Mouse (Mus musculus): ENCODE results near the gene Entpd8. TPM values are rescaled to one million over a fixed set of nuclear protein-coding genes. Genes with fewer than 3 reads are reported as not detected.

Gene Entpd8
- polyA plus RNA-seq, 1 experiment from 2014 or later, result not detected

DNA sequence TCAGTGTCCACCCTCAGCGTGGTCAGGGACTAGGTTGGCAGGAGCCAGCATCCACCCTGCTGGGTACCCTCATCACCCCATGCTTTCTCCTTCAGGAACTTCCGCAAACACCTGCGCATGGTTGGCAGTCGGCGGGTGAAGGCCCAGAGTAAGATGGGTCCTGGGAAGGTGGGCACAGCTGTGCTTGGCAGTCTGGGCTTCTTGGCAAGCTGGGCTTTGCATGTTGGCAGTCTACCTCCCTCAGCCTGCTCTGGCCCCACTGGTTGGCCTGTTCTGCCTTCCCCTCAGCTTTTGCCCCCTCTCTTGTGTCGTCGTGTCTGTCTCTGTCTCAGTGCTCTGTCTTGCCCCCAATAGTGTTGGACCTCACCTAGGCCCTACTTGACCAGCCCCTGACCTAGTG is 21.2 kb upstream of the Entpd8 start:
- Histone ChIP-seq H3K36me3 (ENCODE audit: control insufficient read depth, insufficient read depth, low read length) (peaks cover 38% of the 10 kb centered on the region), H3K4me3 (ENCODE audit: low read length) (no peak overlapping the region), H3K9me3 (ENCODE audit: control insufficient read depth, low read length) (no peaks in the 10 kb centered on the region), H3K9ac (ENCODE audit: low read depth, low read length) (no peak overlapping the region), H3K27ac (ENCODE audit: low read depth, low read length) (no peak overlapping the region), H3K4me2 (ENCODE audit: low read length) (no peak overlapping the region), H3K27me3 (replicated peaks; ENCODE audit: control insufficient read depth, insufficient read depth, low read length) (no peaks in the 10 kb centered on the region), H3K4me1 (ENCODE audit: control insufficient read depth, insufficient read depth, low read depth, low read length) (peaks cover 14% of the 10 kb centered on the region)
- no peak for ATAC-seq
- WGBS, result 86% methylated on average over 4 of the region's 7 CpGs

DNA sequence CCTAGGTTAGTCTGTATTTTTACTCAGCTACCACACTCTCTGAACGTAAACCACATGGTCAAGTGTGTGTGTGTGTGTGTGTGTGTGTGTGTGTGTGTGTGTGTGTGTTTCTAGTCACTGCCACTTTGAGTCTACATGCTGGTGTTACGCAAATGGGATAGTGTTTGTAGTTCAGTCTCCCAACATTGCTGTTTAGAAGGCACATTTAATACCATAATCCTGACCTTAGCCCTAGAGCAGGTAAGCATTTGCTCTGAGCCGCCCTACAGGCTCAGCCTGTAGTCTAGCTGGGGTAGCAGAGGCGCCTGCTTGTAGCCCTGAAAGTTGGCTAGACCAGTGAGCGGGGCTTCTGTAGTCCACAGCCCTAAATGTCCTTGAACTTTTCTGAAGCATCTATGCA is 16.6 kb upstream of the Entpd8 start:
- no peak for ATAC-seq
- peaks cover 30% of the 10 kb centered on the region for H3K36me3 ChIP-seq (ENCODE audit: control insufficient read depth, insufficient read depth, low read length)
- no peak overlapping the region for H3K9ac ChIP-seq (ENCODE audit: low read depth, low read length)
- no peak overlapping the region for H3K4me2 ChIP-seq (ENCODE audit: low read length)
- no peaks in the 10 kb centered on the region for H3K4me1 ChIP-seq (ENCODE audit: control insufficient read depth, insufficient read depth, low read depth, low read length)
- no peaks in the 10 kb centered on the region for H3K9me3 ChIP-seq (ENCODE audit: control insufficient read depth, low read length)
- no peak overlapping the region for H3K27ac ChIP-seq (ENCODE audit: low read depth, low read length)
- 98% methylated on average over 5 of the region's 5 CpGs for WGBS
- H3K4me3 ChIP-seq (ENCODE audit: low read length), result no peak overlapping the region
- H3K27me3 ChIP-seq (replicated peaks; ENCODE audit: control insufficient read depth, insufficient read depth, low read length), result no peaks in the 10 kb centered on the region

DNA sequence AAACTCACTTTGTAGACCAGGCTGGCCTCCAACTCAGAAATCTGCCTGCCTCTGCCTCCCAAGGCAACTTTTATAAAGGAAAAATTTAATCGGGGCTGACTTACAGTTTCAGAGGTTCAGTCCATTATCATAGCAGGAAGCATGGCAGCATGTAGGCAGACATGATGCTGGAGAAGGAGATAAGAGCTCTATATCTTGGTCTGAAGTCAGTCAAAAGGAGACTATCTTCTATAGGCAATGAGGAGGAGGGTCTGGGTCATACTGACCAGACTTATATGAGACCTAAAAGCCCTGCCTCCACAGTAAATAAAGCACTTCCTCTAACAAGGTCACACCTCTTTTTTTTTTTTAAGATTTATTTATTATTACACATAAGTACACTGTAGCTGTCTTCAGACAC is 15.8 kb upstream of the Entpd8 start:
- ATAC-seq, result no peak
- Histone ChIP-seq H3K4me2 (ENCODE audit: low read length) (no peak overlapping the region), H3K9me3 (ENCODE audit: control insufficient read depth, low read length) (no peaks in the 10 kb centered on the region), H3K4me3 (ENCODE audit: low read length) (no peak overlapping the region), H3K9ac (ENCODE audit: low read depth, low read length) (no peak overlapping the region), H3K27ac (ENCODE audit: low read depth, low read length) (no peak overlapping the region), H3K27me3 (replicated peaks; ENCODE audit: control insufficient read depth, insufficient read depth, low read length) (no peaks in the 10 kb centered on the region), H3K36me3 (ENCODE audit: control insufficient read depth, insufficient read depth, low read length) (peaks cover 23% of the 10 kb centered on the region), H3K4me1 (ENCODE audit: control insufficient read depth, insufficient read depth, low read depth, low read length) (no peaks in the 10 kb centered on the region)
- 97% methylated on average over 1 of the region's 1 CpGs for WGBS

DNA sequence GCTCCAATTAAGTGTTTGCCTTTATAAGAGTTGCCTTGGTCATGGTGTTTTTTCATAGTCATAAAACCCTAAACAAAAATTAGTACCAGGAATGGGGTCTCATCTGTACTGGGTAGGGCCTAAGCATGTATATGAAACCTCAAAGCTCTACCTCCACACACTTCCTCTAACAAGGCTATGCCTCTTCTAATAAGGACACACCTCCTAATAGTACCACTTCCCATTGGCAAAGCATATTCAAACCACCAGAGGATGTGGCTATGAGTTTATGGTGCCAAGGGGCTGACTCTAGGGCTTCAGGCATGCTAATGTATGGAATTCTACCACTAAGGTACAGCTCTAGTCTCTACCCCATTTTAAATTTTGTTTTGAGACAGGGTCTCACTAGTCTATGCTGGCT is 14.6 kb upstream of the Entpd8 start:
- Histone ChIP-seq H3K4me1 (ENCODE audit: control insufficient read depth, insufficient read depth, low read depth, low read length) (no peaks in the 10 kb centered on the region), H3K4me2 (ENCODE audit: low read length) (no peak overlapping the region), H3K9ac (ENCODE audit: low read depth, low read length) (no peak overlapping the region), H3K4me3 (ENCODE audit: low read length) (no peak overlapping the region), H3K27ac (ENCODE audit: low read depth, low read length) (no peak overlapping the region), H3K36me3 (ENCODE audit: control insufficient read depth, insufficient read depth, low read length) (peaks cover 11% of the 10 kb centered on the region), H3K9me3 (ENCODE audit: control insufficient read depth, low read length) (no peaks in the 10 kb centered on the region), H3K27me3 (replicated peaks; ENCODE audit: control insufficient read depth, insufficient read depth, low read length) (no peaks in the 10 kb centered on the region)
- no peak for ATAC-seq

DNA sequence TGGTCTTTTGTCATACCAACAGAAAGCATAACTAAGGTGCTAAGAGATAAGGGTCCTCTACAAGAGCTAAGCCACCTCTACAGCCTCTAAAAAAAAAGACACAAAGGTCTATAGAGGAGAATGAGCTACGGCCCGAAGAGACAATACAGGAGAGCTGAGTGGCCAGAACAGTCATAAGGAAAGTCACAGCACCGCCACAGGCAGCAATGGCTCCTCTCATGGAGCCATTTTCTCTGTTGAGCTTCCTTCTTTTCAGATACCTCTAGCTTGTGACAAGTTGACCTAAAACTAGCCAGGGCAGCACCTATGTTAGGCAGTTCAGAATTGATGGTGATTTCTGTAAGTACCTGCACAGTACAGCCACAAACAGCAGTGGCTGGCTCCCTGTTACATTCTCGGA is 13.6 kb upstream of the Entpd8 start:
- no peak for ATAC-seq
- H3K27ac ChIP-seq (ENCODE audit: low read depth, low read length), result no peak overlapping the region
- H3K27me3 ChIP-seq (replicated peaks; ENCODE audit: control insufficient read depth, insufficient read depth, low read length), result no peaks in the 10 kb centered on the region
- H3K9me3 ChIP-seq (ENCODE audit: control insufficient read depth, low read length), result no peaks in the 10 kb centered on the region
- WGBS, result 81% methylated on average over 4 of the region's 4 CpGs
- H3K36me3 ChIP-seq (ENCODE audit: control insufficient read depth, insufficient read depth, low read length), result peaks cover 6% of the 10 kb centered on the region
- no peak overlapping the region for H3K4me3 ChIP-seq (ENCODE audit: low read length)
- no peaks in the 10 kb centered on the region for H3K4me1 ChIP-seq (ENCODE audit: control insufficient read depth, insufficient read depth, low read depth, low read length)
- H3K4me2 ChIP-seq (ENCODE audit: low read length), result no peak overlapping the region
- no peak overlapping the region for H3K9ac ChIP-seq (ENCODE audit: low read depth, low read length)

DNA sequence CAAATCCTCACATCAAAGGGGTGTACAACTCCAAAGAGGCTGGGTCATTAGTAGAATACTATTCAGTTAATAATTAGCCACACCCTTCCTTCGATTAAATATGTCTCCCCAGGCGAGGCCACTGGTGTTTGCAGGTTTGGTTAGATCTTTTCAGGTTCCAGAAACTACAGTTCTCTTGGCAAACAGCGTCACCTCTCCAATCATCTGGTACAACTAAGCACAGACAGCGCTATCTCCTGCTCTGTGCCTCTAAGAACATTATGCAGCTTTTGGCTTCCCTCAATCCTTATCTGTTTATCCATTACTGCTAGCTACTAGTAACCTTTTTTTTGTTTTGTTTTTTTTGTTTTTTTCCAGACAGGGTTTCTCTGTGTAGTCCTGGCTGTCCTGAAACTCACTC is 10.6 kb upstream of the Entpd8 start:
- Histone ChIP-seq H3K36me3 (ENCODE audit: control insufficient read depth, insufficient read depth, low read length) (no peaks in the 10 kb centered on the region), H3K27me3 (replicated peaks; ENCODE audit: control insufficient read depth, insufficient read depth, low read length) (no peaks in the 10 kb centered on the region), H3K4me1 (ENCODE audit: control insufficient read depth, insufficient read depth, low read depth, low read length) (no peaks in the 10 kb centered on the region), H3K4me3 (ENCODE audit: low read length) (no peak overlapping the region), H3K9me3 (ENCODE audit: control insufficient read depth, low read length) (no peaks in the 10 kb centered on the region), H3K9ac (ENCODE audit: low read depth, low read length) (no peak overlapping the region), H3K4me2 (ENCODE audit: low read length) (no peak overlapping the region), H3K27ac (ENCODE audit: low read depth, low read length) (no peak overlapping the region)
- 80% methylated on average over 4 of the region's 4 CpGs for WGBS
- no peak for ATAC-seq

DNA sequence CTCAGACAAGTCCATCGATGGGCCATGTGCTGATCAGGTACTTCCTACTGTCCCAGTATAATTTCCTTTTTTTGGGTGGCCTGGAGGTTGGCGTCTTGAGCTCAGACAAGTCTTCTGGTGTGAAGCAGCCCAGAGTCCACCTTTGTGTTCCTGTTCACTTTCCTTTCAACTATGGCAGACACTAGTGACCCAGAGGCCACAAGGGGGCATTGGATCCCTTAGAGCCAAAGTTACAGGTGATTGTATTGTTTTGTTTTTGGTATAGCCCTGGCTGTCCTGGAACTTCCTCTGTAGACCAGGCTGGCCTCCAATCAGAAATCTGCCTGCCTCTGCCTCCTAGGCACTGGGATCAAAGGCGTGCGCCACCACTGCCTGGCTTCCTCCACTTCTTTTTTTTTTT is 7.7 kb upstream of the Entpd8 start:
- Histone ChIP-seq H3K4me2 (ENCODE audit: low read length) (no peak overlapping the region), H3K27ac (ENCODE audit: low read depth, low read length) (no peak overlapping the region), H3K36me3 (ENCODE audit: control insufficient read depth, insufficient read depth, low read length) (no peaks in the 10 kb centered on the region), H3K9me3 (ENCODE audit: control insufficient read depth, low read length) (no peaks in the 10 kb centered on the region), H3K9ac (ENCODE audit: low read depth, low read length) (no peak overlapping the region), H3K4me3 (ENCODE audit: low read length) (no peak overlapping the region), H3K4me1 (ENCODE audit: control insufficient read depth, insufficient read depth, low read depth, low read length) (no peaks in the 10 kb centered on the region), H3K27me3 (replicated peaks; ENCODE audit: control insufficient read depth, insufficient read depth, low read length) (no peaks in the 10 kb centered on the region)
- ATAC-seq, result no peak
- 95% methylated on average over 4 of the region's 4 CpGs for WGBS

DNA sequence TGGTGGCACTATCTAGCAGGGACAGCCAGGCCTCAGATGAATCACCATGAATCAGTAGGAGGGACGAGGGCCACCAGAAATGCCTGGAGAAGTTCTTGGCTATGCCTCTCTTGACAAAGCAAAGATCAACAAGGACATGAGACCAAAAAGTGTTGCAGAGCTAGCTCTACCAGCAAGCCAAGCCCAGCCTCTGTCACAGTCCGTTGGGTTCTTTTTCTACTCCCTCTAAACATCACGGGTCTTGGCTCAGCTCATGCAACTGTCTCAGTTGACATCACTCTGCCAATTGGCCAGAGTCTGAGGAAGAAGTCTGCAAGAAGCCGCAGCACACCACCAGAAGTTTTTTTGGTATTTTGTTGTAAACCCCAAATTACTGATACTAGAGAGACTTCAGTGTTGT is 4.6 kb upstream of the Entpd8 start:
- H3K4me1 ChIP-seq (ENCODE audit: control insufficient read depth, insufficient read depth, low read depth, low read length), result no peaks in the 10 kb centered on the region

DNA sequence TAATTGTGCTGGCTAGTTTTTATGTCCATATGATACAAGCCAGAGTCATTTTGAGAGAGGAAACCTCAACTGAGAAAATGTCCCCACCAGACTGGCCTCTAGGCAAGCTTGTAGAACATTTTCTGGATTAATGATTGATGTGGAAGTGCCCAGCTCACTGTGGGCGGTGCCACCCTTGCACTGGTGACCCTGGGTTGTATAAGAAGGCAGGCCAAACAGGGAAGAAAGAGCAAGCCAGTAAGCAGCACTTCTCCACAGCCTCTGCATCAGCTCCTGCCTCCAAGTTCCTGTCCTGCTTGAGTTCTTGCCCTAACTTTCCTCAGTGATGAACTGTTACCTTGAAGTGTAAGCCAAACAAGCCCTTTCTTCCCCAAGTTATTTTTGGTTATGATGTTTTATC is 1.1 kb upstream of the Entpd8 start:
- ATAC-seq, result no peak
- Histone ChIP-seq H3K9me3 (ENCODE audit: control insufficient read depth, low read length) (no peaks in the 10 kb centered on the region), H3K4me3 (ENCODE audit: low read length) (no peak overlapping the region), H3K9ac (ENCODE audit: low read depth, low read length) (no peak overlapping the region), H3K4me1 (ENCODE audit: control insufficient read depth, insufficient read depth, low read depth, low read length) (no peaks in the 10 kb centered on the region), H3K27me3 (replicated peaks; ENCODE audit: control insufficient read depth, insufficient read depth, low read length) (no peaks in the 10 kb centered on the region), H3K36me3 (ENCODE audit: control insufficient read depth, insufficient read depth, low read length) (no peaks in the 10 kb centered on the region), H3K27ac (ENCODE audit: low read depth, low read length) (no peak overlapping the region), H3K4me2 (ENCODE audit: low read length) (no peak overlapping the region)
- WGBS, result 69% methylated on average over 1 of the region's 1 CpGs

More for the DNA sequence above, 4.6 kb upstream of the Entpd8 start:
- Histone ChIP-seq H3K4me2 (ENCODE audit: low read length) (no peak overlapping the region), H3K9me3 (ENCODE audit: control insufficient read depth, low read length) (no peaks in the 10 kb centered on the region), H3K27me3 (replicated peaks; ENCODE audit: control insufficient read depth, insufficient read depth, low read length) (no peaks in the 10 kb centered on the region), H3K9ac (ENCODE audit: low read depth, low read length) (no peak overlapping the region), H3K36me3 (ENCODE audit: control insufficient read depth, insufficient read depth, low read length) (no peaks in the 10 kb centered on the region), H3K4me3 (ENCODE audit: low read length) (no peak overlapping the region), H3K27ac (ENCODE audit: low read depth, low read length) (no peak overlapping the region)
- WGBS, result 64% methylated on average over 4 of the region's 4 CpGs
- no peak for ATAC-seq

DNA sequence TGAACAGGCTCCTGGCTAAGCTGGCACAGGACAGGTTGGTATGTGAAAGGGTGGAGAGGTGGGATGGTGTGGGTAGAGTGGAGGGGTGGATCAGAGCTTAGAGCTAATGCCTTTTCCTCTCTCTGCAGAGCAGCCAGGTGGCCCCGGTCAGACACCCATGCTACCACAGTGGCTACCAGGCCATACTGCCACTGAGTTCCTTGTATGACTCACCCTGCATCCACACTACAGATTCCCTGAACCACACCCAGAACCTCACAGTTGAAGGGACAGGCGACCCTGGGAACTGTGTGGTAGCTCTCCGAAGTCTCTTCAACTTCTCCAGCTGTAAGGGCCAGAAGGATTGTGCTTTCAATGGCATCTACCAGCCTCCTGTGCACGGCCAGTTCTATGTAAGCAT is 3.6 kb downstream of the Entpd8 start:
- H3K27me3 ChIP-seq (replicated peaks; ENCODE audit: control insufficient read depth, insufficient read depth, low read length), result no peaks in the 10 kb centered on the region
- H3K9ac ChIP-seq (ENCODE audit: low read depth, low read length), result no peak overlapping the region
- no peak overlapping the region for H3K27ac ChIP-seq (ENCODE audit: low read depth, low read length)
- no peak overlapping the region for H3K4me3 ChIP-seq (ENCODE audit: low read length)
- 88% methylated on average over 4 of the region's 4 CpGs for WGBS
- H3K36me3 ChIP-seq (ENCODE audit: control insufficient read depth, insufficient read depth, low read length), result no peaks in the 10 kb centered on the region
- no peak overlapping the region for H3K4me2 ChIP-seq (ENCODE audit: low read length)
- no peak for ATAC-seq
- no peaks in the 10 kb centered on the region for H3K4me1 ChIP-seq (ENCODE audit: control insufficient read depth, insufficient read depth, low read depth, low read length)
- H3K9me3 ChIP-seq (ENCODE audit: control insufficient read depth, low read length), result no peaks in the 10 kb centered on the region
